Mouse (Mus musculus): ENCODE results near the gene Fbxo8. TPM values are rescaled to one million over a fixed set of nuclear protein-coding genes. Genes with fewer than 3 reads are reported as not detected.

Fbxo8 gene
- polyA plus RNA-seq, 1 experiment: 6.6 TPM

DNA sequence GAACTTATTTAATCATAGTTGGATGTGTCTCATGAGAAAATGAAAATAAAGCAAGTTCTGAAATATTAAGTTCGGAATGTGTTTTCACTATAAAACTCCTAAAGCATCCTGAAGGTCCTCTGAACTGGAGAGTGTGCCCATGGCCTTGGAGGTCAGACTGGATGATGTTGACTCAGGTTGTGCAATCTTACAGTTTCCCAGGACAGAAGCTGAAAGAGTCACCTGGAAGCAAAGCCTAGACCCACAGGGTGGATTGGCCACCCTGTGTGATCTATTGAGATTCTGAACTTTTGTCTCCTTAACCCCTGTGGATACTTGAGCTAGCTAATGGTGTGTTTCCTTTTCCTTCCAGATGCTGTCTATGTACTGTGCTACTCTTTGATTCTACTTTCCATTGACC is 40.2 kb downstream of the Fbxo8 start:
- TF ChIP-seq FLI1 (IDR thresholded peaks at IDR 0.05; ENCODE audit: low read length) (no peak), GATA1 (IDR thresholded peaks at IDR 0.05; ENCODE audit: borderline replicate concordance, low read length) (no peak)
- Histone ChIP-seq H3K4me3 (replicated peaks) (no peak overlapping the region), H3K27me3 (replicated peaks) (no peaks in the 10 kb centered on the region), H3K4me1 (peaks cover 13% of the 10 kb centered on the region), H3K9me3 (no peaks in the 10 kb centered on the region), H3K36me3 (replicated peaks; ENCODE audit: low read length) (peaks cover 39% of the 10 kb centered on the region)

- Histone ChIP-seq H3K36me3 (replicated peaks; ENCODE audit: low read length) (peaks cover 39% of the 10 kb centered on the region), H3K27me3 (replicated peaks) (no peaks in the 10 kb centered on the region), H3K4me3 (replicated peaks) (no peak overlapping the region), H3K4me1 (peaks cover 10% of the 10 kb centered on the region), H3K9me3 (no peaks in the 10 kb centered on the region)
- no peak for TF ChIP-seq GATA1 (IDR thresholded peaks at IDR 0.05; ENCODE audit: borderline replicate concordance, low read length)
Measured at GRCm38 (mm10) chr8:56591502-56591901, 40.6 kb downstream of the Fbxo8 start.

GRCm38 (mm10) chr8:56606481-56606880 is 55.6 kb downstream of the Fbxo8 start:
- peaks cover 3% of the 10 kb centered on the region; the same call in 1 of the 2 replicates for H3K4me1 ChIP-seq
- TF ChIP-seq FLI1 (IDR thresholded peaks at IDR 0.05; ENCODE audit: low read length) (no peak), GATA1 (IDR thresholded peaks at IDR 0.05; ENCODE audit: borderline replicate concordance, low read length) (no peak)
- H3K27me3 ChIP-seq (replicated peaks): no peaks in the 10 kb centered on the region
- H3K36me3 ChIP-seq (replicated peaks; ENCODE audit: low read length): no peaks in the 10 kb centered on the region
- no peak overlapping the region for H3K4me3 ChIP-seq (replicated peaks)
- H3K9me3 ChIP-seq: peaks cover 10% of the 10 kb centered on the region

GRCm38 (mm10) chr8:56611736-56612135 is 60.8 kb downstream of the Fbxo8 start:
- Histone ChIP-seq H3K4me1 (peaks cover 12% of the 10 kb centered on the region), H3K27me3 (replicated peaks) (peaks cover 2% of the 10 kb centered on the region), H3K36me3 (replicated peaks; ENCODE audit: low read length) (no peaks in the 10 kb centered on the region), H3K9me3 (peaks cover 10% of the 10 kb centered on the region), H3K4me3 (replicated peaks) (no peak overlapping the region)
- TF ChIP-seq GATA1 (IDR thresholded peaks at IDR 0.05; ENCODE audit: borderline replicate concordance, low read length) (no peak), FLI1 (IDR thresholded peaks at IDR 0.05; ENCODE audit: low read length) (no peak)

DNA sequence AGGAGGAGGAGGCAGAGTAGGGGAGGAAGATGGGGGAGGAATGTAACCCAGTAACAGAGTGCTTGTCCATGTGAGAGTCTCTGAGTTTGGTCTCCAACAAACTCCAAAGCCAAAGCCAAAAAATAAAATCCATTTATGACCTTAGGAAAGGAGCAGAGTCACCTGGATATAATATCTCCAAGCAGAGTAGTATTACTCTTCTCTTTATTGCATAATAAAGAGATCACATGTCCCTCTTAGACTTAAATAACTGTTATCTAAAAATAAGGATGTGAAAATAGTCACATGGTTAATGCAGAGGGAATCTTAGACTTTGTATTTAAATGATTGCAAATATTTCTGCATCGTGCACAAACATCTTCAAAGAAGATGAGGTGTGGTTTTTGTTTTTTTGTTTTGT is 63.3 kb downstream of the Fbxo8 start:
- H3K9me3 ChIP-seq: peaks cover 7% of the 10 kb centered on the region
- TF ChIP-seq FLI1 (IDR thresholded peaks at IDR 0.05; ENCODE audit: low read length) (no peak), GATA1 (IDR thresholded peaks at IDR 0.05; ENCODE audit: borderline replicate concordance, low read length) (no peak)
- no peaks in the 10 kb centered on the region for H3K36me3 ChIP-seq (replicated peaks; ENCODE audit: low read length)
- H3K4me3 ChIP-seq (replicated peaks): no peak overlapping the region
- H3K27me3 ChIP-seq (replicated peaks): peaks cover 8% of the 10 kb centered on the region
- H3K4me1 ChIP-seq: peaks cover 12% of the 10 kb centered on the region

- H3K36me3 ChIP-seq (replicated peaks; ENCODE audit: low read length): no peaks in the 10 kb centered on the region
- no peaks in the 10 kb centered on the region for H3K9me3 ChIP-seq
- peaks cover 15% of the 10 kb centered on the region for H3K27me3 ChIP-seq (replicated peaks)
- no peak for TF ChIP-seq GATA1 (IDR thresholded peaks at IDR 0.05; ENCODE audit: borderline replicate concordance, low read length)
- no peak for TF ChIP-seq FLI1 (IDR thresholded peaks at IDR 0.05; ENCODE audit: low read length)
- H3K4me3 ChIP-seq (replicated peaks): no peak overlapping the region
- H3K4me1 ChIP-seq: peaks cover 14% of the 10 kb centered on the region
Measured at GRCm38 (mm10) chr8:56615005-56615404, 64.1 kb downstream of the Fbxo8 start.

- H3K9me3 ChIP-seq: no peaks in the 10 kb centered on the region
- H3K36me3 ChIP-seq (replicated peaks; ENCODE audit: low read length): no peaks in the 10 kb centered on the region
- peaks cover 24% of the 10 kb centered on the region for H3K27me3 ChIP-seq (replicated peaks)
- TF ChIP-seq GATA1 (IDR thresholded peaks at IDR 0.05; ENCODE audit: borderline replicate concordance, low read length) (no peak), FLI1 (IDR thresholded peaks at IDR 0.05; ENCODE audit: low read length) (no peak)
- no peak overlapping the region for H3K4me3 ChIP-seq (replicated peaks)
- peaks cover 26% of the 10 kb centered on the region for H3K4me1 ChIP-seq
Measured at GRCm38 (mm10) chr8:56616260-56616659, 65.4 kb downstream of the Fbxo8 start.

- Histone ChIP-seq H3K36me3 (replicated peaks; ENCODE audit: low read length) (no peaks in the 10 kb centered on the region), H3K4me1 (peaks cover 29% of the 10 kb centered on the region), H3K9me3 (no peaks in the 10 kb centered on the region), H3K4me3 (replicated peaks) (no peak overlapping the region), H3K27me3 (replicated peaks) (peaks cover 26% of the 10 kb centered on the region)
- TF ChIP-seq FLI1 (IDR thresholded peaks at IDR 0.05; ENCODE audit: low read length) (no peak), GATA1 (IDR thresholded peaks at IDR 0.05; ENCODE audit: borderline replicate concordance, low read length) (no peak)
Measured at GRCm38 (mm10) chr8:56617271-56617670, 66.4 kb downstream of the Fbxo8 start.

DNA sequence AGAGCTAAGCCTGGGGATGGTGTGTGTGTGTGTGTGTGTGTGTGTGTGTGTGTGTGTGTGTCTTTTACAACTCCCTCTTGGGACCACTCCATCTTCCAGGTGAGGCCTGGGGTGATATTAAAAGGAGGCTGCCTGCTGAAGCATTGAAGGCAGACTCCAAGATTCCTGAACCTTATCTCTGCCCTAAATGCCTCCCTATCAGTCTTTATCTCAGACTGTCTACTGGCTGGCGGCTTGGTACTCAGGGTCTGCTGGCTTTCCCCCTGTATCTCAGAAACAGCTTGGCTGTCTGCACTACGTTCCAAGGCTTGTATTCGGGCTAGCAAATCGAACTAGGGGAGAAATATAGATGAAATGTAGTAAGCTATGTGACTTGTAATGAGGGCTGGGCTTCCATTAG is 68.2 kb downstream of the Fbxo8 start:
- Histone ChIP-seq H3K36me3 (replicated peaks; ENCODE audit: low read length) (no peaks in the 10 kb centered on the region), H3K9me3 (no peaks in the 10 kb centered on the region), H3K4me3 (replicated peaks) (no peak overlapping the region), H3K27me3 (replicated peaks) (peaks cover 40% of the 10 kb centered on the region), H3K4me1 (peaks cover 40% of the 10 kb centered on the region)
- TF ChIP-seq GATA1 (IDR thresholded peaks at IDR 0.05; ENCODE audit: borderline replicate concordance, low read length) (no peak), FLI1 (IDR thresholded peaks at IDR 0.05; ENCODE audit: low read length) (no peak)

GRCm38 (mm10) chr8:56619571-56619970 is 68.7 kb downstream of the Fbxo8 start:
- Histone ChIP-seq H3K4me3 (replicated peaks) (no peak overlapping the region), H3K4me1 (peaks cover 40% of the 10 kb centered on the region), H3K36me3 (replicated peaks; ENCODE audit: low read length) (no peaks in the 10 kb centered on the region), H3K27me3 (replicated peaks) (peaks cover 45% of the 10 kb centered on the region), H3K9me3 (no peaks in the 10 kb centered on the region)
- TF ChIP-seq FLI1 (IDR thresholded peaks at IDR 0.05; ENCODE audit: low read length): no peak
- no peak for TF ChIP-seq GATA1 (IDR thresholded peaks at IDR 0.05; ENCODE audit: borderline replicate concordance, low read length)

DNA sequence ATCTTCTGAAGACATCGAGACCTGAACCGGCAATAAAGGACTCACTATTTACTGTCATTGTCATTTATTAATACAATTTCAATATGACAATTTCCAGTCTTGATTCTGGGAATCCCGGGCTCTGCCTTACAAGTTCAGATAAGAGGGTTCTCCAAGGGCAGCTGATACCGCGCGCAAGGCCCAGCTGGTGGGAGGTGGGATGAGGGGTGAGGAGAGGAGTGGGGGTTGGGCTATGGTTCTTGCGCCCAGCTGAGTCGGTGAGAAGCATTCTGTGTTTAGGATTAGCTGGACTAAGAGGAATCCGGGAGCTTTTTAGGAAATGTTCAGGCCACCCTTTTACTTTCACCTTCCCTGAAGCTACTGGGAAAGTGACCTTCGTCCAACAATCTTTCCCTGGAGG is 69.8 kb downstream of the Fbxo8 start:
- peaks cover 50% of the 10 kb centered on the region for H3K27me3 ChIP-seq (replicated peaks)

More for the DNA sequence above, 69.8 kb downstream of the Fbxo8 start:
- no peak for TF ChIP-seq GATA1 (IDR thresholded peaks at IDR 0.05; ENCODE audit: borderline replicate concordance, low read length)
- TF ChIP-seq FLI1 (IDR thresholded peaks at IDR 0.05; ENCODE audit: low read length): no peak
- Histone ChIP-seq H3K4me1 (peaks cover 35% of the 10 kb centered on the region), H3K4me3 (replicated peaks) (peak overlapping the region; percentile 86), H3K9me3 (no peaks in the 10 kb centered on the region), H3K36me3 (replicated peaks; ENCODE audit: low read length) (no peaks in the 10 kb centered on the region)

All from megakaryocyte, embryonic 14.5 days (primary cell).